Mouse (Mus musculus) forebrain, postnatal 0 days (tissue): ENCODE results near the gene Vti1a. TPM values are rescaled to one million over a fixed set of nuclear protein-coding genes. Genes with fewer than 3 reads are reported as not detected.

ENCODE experiments used
- ATAC-seq: fragments of 200-750 bp; cut with Nextera tagmentation; 2 replicates; pipeline ENCODE4 v1.8.0; 2017; ENCODE audit warnings: mild to moderate bottlenecking, moderate library complexity
- DNase-seq: peaks from one replicate; pipeline ENCODE4 v3.0.0-alpha.2; 2015
- H3K27ac ChIP-seq: fragments of 300-500 bp; sonication (generic); 2 replicates; pipeline ENCODE4 v1.5.1; 2014; ENCODE audit warnings: low read depth, mild to moderate bottlenecking, antibody characterized with exemption, low read length, moderate library complexity, mixed read lengths
- H3K27me3 ChIP-seq: fragments of 300-500 bp; sonication (generic); 2 replicates; pipeline ENCODE4 v1.6.1; 2014; ENCODE audit warnings: mild to moderate bottlenecking, low read length, mixed read lengths; ENCODE audit not compliant: insufficient read depth
- H3K36me3 ChIP-seq: fragments of 300-500 bp; sonication (generic); 2 replicates; pipeline ENCODE4 v1.6.1; 2014; ENCODE audit warnings: mild to moderate bottlenecking, moderate library complexity; ENCODE audit not compliant: insufficient read depth
- H3K4me1 ChIP-seq: fragments of 300-500 bp; sonication (generic); 2 replicates; pipeline ENCODE4 v1.6.1; 2014; ENCODE audit warnings: antibody characterized with exemption; ENCODE audit not compliant: insufficient read depth
- H3K4me2 ChIP-seq: fragments of 300-500 bp; sonication (generic); 2 replicates; pipeline ENCODE4 v1.6.1; 2014; ENCODE audit warnings: low read depth, mild to moderate bottlenecking, moderate library complexity
- H3K4me3 ChIP-seq: fragments of 300-500 bp; sonication (generic); 2 replicates; pipeline ENCODE4 v1.5.1; 2014; ENCODE audit warnings: low read depth, low read length, mixed read lengths
- H3K9ac ChIP-seq: fragments of 300-500 bp; sonication (generic); 2 replicates; pipeline ENCODE4 v1.6.1; 2014; ENCODE audit warnings: mild to moderate bottlenecking
- H3K9me3 ChIP-seq: fragments of 300-500 bp; sonication (generic); 2 replicates; pipeline ENCODE4 v1.6.1; 2016; ENCODE audit warnings: low read length
- CTCF ChIP-seq: sonication (generic); IDR thresholded peaks from 2 replicates; pipeline ENCODE4 v1.5.1; 2016; ENCODE audit warnings: antibody characterized with exemption, control low read depth, low read depth
- WGBS: fragments of 180-500 bp; shearing (Covaris S2); extraction: QIAGEN DNeasy Blood & Tissue Kit; methylation state at CpG from one replicate; pipeline ENCODE4 v1.1.7; 2014; 5-methylcytosine and 5-hydroxymethylcytosine counted together
- polyA plus RNA-seq: library from polyadenylated mRNA; unstranded; fragments of >200 nt; fragmentation: Nextera tagmentation; extraction: Ambion mirVana; gene quantifications from 2 replicates; pipeline ENCODE4 v1.2.1, GENCODE M21; 2015
- total RNA-seq: library from RNA; depleted of rRNA; stranded (reverse); fragments of >200 nt; gene quantifications from 2 replicates; pipeline ENCODE4 v1.2.3, GENCODE M21; 2014

Gene Vti1a
- total and polyA plus RNA-seq, 2 experiments from 2014 or later = 27.5 to 43.7 TPM

GRCm38 (mm10) chr19:55484559-55484958 is 168.5 kb downstream of the Vti1a start:
- Histone ChIP-seq H3K27me3 (no peaks in the 10 kb centered on the region), H3K4me3 (no peak overlapping the region), H3K4me2 (no peak overlapping the region), H3K4me1 (no peaks in the 10 kb centered on the region), H3K27ac (no peak overlapping the region), H3K9me3 (no peaks in the 10 kb centered on the region), H3K9ac (no peak overlapping the region), H3K36me3 (no peaks in the 10 kb centered on the region)
- DNase-seq (no peak), ATAC-seq (no peak)
- WGBS = 91% methylated on average over 6 of the region's 6 CpGs
- no peak for TF ChIP-seq CTCF

GRCm38 (mm10) chr19:55486473-55486872 is 170.4 kb downstream of the Vti1a start:
- Histone ChIP-seq H3K4me2 (no peak overlapping the region), H3K27ac (no peak overlapping the region), H3K4me3 (no peak overlapping the region), H3K9ac (no peak overlapping the region), H3K27me3 (no peaks in the 10 kb centered on the region), H3K36me3 (no peaks in the 10 kb centered on the region), H3K9me3 (no peaks in the 10 kb centered on the region), H3K4me1 (no peaks in the 10 kb centered on the region)
- 85% methylated on average over 4 of the region's 4 CpGs for WGBS
- no peak for TF ChIP-seq CTCF
- ATAC-seq = no peak
- DNase-seq = no peak

- Histone ChIP-seq H3K9me3 (no peaks in the 10 kb centered on the region), H3K4me3 (no peak overlapping the region), H3K9ac (no peak overlapping the region), H3K4me1 (peaks cover 2% of the 10 kb centered on the region; the same call in 1 of the 2 replicates), H3K27ac (no peak overlapping the region), H3K36me3 (no peaks in the 10 kb centered on the region), H3K27me3 (no peaks in the 10 kb centered on the region), H3K4me2 (no peak overlapping the region)
- ATAC-seq (no peak), DNase-seq (no peak)
- TF ChIP-seq CTCF = no peak
- 26% methylated on average over 15 of the region's 15 CpGs for WGBS
These were observed 175.3 kb downstream of the Vti1a start for GRCm38 (mm10) chr19:55491126-55492076.

- Histone ChIP-seq H3K9ac (no peak overlapping the region), H3K27ac (no peak overlapping the region), H3K36me3 (no peaks in the 10 kb centered on the region), H3K4me2 (no peak overlapping the region), H3K4me1 (peaks cover 5% of the 10 kb centered on the region), H3K27me3 (no peaks in the 10 kb centered on the region), H3K9me3 (no peaks in the 10 kb centered on the region), H3K4me3 (no peak overlapping the region)
- DNase-seq (no peak), ATAC-seq (no peak)
- no peak for TF ChIP-seq CTCF
- 75% methylated on average over 9 of the region's 9 CpGs for WGBS
These were observed 180.2 kb downstream of the Vti1a start for GRCm38 (mm10) chr19:55496333-55496732.

GRCm38 (mm10) chr19:55499179-55499863 is 183.2 kb downstream of the Vti1a start:
- H3K4me1 ChIP-seq = peaks cover 5% of the 10 kb centered on the region
- H3K27ac ChIP-seq = no peak overlapping the region
- DNase-seq (no peak), ATAC-seq (no peak)
- H3K27me3 ChIP-seq = no peaks in the 10 kb centered on the region
- no peak overlapping the region for H3K9ac ChIP-seq
- TF ChIP-seq CTCF = no peak
- H3K9me3 ChIP-seq = no peaks in the 10 kb centered on the region
- no peak overlapping the region for H3K4me2 ChIP-seq
- no peak overlapping the region for H3K4me3 ChIP-seq
- no peaks in the 10 kb centered on the region for H3K36me3 ChIP-seq
- 72% methylated on average over 18 of the region's 18 CpGs for WGBS

- no peak for TF ChIP-seq CTCF
These were observed 185.9 kb downstream of the Vti1a start for GRCm38 (mm10) chr19:55501985-55502384.

GRCm38 (mm10) chr19:55503771-55504170 is 187.7 kb downstream of the Vti1a start:
- 78% methylated on average over 3 of the region's 4 CpGs for WGBS

More at GRCm38 (mm10) chr19:55501985-55502384, 185.9 kb downstream of the Vti1a start:
- no peaks in the 10 kb centered on the region for H3K9me3 ChIP-seq
- no peak overlapping the region for H3K4me2 ChIP-seq
- H3K27me3 ChIP-seq = no peaks in the 10 kb centered on the region
- 49% methylated on average over 4 of the region's 4 CpGs for WGBS
- no peak overlapping the region for H3K4me3 ChIP-seq
- no peak overlapping the region for H3K9ac ChIP-seq
- no peaks in the 10 kb centered on the region for H3K36me3 ChIP-seq
- H3K27ac ChIP-seq = no peak overlapping the region
- no peaks in the 10 kb centered on the region; the same call in 1 of the 2 replicates for H3K4me1 ChIP-seq
- DNase-seq = no peak
- ATAC-seq = no peak

More at GRCm38 (mm10) chr19:55503771-55504170, 187.7 kb downstream of the Vti1a start:
- no peak for TF ChIP-seq CTCF
- no peaks in the 10 kb centered on the region for H3K27me3 ChIP-seq
- H3K4me2 ChIP-seq = no peak overlapping the region
- no peak for DNase-seq
- H3K4me3 ChIP-seq = no peak overlapping the region
- H3K9me3 ChIP-seq = no peaks in the 10 kb centered on the region
- H3K4me1 ChIP-seq = no peaks in the 10 kb centered on the region
- no peaks in the 10 kb centered on the region for H3K36me3 ChIP-seq
- H3K27ac ChIP-seq = no peak overlapping the region
- H3K9ac ChIP-seq = no peak overlapping the region
- ATAC-seq = no peak
